Mouse (Mus musculus): ENCODE results near the gene Kcp. TPM values are rescaled to one million over a fixed set of nuclear protein-coding genes. Genes with fewer than 3 reads are reported as not detected.

Gene Kcp
- polyA plus RNA-seq (2014; fragmentation: Illumina TruSeq; extraction: RNeasy Lipid Tissue Mini Kit (QIAGEN cat#74804); ENCODE audit: low read depth, low replicate concordance), result not detected

DNA sequence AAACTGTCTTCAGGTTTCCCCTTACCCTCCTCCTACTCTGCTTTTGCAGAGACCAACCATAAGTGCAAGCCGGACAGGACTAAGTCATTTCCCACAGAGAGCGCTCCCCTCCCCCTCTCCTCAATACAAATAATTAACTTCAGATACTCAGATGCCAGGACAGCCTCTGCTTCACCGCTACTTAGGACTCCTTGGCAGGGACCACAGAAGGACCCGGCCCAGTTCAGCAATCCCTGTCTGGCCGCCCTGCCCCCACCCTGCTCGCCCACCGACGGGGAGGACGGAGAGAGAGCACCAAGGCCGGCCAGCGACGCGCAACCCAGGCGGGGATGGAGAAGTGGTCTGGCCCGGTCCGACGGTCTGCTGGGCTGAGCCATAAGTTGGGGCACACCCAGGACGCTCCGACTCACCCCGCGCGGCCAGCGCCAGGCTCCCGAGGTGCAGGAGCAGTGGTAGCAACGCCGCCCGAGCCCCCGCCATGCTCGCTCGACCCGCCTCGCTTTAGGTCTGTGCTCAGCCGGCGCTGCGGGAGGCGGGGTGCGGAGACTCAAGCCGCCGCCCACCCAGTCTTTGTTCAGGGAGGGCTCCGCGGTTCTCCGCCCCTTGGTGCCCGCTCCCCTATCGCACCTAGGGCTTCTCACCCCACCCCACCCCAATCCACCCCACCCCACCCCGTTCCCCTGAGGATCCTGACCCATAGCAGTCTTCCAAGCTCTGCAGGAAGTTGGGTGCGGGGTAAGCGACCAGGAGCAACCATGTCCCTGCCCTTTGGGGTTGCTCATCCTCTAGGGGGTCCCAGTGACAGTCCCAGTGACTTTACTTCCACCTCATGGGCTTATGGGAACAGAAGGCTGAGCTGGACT lies at the start of gene Kcp:
Gene Kcp (minus strand): TSS at position 506 of the 863 bp plus-strand sequence.

DNA sequence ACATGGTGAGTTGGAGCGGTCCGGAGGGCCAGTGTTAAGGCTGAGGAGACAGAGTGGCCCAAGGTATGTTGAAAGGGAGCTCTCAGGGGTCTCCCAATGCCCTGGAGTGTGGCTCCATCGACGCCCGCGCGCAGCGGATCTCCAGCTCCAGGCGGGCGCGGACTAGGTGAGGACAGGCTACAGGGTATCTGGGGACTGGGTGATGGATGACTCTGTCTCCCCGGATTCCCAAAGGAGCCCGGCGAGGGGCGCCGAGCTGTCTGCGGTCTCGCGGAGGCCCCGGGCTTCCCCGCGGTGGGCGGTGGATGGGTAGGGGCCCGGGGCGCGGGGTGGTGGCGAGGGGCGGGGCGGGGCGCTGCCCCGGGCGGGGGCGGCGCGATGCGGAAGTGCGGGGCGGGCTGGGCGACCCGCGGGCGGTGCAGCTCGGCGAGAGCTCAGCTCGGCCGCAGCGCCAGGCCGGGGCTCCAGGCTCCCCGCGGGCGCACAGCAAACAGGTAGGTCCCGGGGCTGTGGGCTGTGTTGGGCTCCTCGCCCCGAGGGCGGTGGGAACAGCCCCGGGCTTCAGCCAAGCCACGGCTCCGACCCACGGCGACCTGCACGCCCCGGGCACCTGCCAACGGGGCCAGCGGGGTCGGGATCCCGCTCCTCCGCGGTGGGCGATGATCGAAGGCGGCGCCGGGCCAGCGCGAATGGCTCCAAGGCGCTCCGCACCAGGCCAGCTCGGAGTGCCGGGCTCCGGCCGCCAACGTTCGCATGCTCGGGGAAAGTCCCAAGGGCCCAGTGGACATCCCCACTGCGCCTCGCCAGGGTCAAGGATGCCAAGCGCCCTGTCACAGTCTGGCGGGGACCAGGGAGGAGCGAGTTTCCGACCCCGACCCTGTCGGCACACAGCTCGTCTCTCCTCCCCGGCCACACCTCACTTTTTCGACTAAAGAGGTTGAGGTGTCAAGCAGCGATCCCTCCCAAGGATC lies 18.8 kb upstream of the Kcp start, which contains the start of gene Irf5:
Gene Irf5 (plus strand): TSS at position 345 of the 971 bp plus-strand sequence.

DNA sequence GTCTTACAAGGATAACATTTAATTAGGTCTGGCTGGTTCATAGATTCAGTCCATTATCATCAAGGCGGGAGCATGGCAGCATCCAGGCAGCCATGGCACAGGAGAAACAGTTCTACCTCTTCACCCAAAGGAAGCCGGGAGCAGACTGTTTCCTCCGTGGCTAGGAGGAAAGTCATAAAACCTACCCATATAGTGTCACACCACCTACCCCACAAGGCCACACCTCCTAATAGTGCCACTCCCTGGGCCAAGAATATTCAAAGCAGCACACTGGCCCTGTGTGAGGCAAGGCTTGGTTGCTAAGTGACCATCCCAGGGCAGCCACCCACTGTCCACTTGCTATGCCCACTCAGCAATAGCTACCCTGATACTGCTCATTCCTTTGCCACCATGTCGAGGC lies 36.6 kb downstream of the Kcp start, which contains the start of gene Atp6v1fnb:
Gene Atp6v1fnb (plus strand): TSS at position 301 of the 400 bp plus-strand sequence.

DNA sequence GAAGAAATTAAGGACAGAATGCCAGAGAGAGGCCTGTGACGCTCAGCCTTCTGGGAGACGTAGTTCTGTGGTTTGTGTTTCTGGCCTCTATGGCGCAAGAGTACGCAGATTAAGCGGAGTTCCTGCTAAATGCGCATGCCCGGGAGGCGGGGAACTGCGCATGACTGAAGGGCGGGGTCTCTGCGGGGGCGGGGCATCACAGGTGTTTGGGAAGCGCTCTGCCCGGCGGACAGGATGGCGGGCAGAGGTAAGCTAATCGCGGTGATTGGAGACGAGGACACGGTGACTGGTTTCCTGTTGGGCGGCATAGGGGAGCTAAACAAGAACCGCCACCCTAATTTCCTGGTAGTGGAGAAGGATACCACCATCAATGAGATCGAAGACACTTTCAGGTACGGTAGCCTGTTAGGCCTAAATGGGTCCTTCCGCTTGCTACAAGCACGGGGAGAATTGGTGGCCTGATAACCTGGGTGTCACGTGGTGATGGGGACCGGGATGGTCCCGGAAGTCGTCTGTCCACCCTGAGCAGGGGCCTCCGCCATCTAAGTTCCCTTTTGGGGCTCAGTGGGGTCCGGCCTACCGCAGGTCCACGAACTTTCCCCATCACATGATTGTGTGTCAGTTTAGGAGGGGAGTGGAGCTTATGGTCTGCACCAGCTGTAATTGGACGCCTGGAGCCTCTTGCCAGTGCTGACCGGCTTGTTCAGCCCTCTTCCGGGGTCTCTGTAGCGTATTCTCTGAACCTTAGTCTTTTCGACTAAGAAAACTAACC lies 40.0 kb downstream of the Kcp start, which contains the start of gene Atp6v1f:
Gene Atp6v1f (plus strand): TSS at position 136 of the 772 bp plus-strand sequence.

DNA sequence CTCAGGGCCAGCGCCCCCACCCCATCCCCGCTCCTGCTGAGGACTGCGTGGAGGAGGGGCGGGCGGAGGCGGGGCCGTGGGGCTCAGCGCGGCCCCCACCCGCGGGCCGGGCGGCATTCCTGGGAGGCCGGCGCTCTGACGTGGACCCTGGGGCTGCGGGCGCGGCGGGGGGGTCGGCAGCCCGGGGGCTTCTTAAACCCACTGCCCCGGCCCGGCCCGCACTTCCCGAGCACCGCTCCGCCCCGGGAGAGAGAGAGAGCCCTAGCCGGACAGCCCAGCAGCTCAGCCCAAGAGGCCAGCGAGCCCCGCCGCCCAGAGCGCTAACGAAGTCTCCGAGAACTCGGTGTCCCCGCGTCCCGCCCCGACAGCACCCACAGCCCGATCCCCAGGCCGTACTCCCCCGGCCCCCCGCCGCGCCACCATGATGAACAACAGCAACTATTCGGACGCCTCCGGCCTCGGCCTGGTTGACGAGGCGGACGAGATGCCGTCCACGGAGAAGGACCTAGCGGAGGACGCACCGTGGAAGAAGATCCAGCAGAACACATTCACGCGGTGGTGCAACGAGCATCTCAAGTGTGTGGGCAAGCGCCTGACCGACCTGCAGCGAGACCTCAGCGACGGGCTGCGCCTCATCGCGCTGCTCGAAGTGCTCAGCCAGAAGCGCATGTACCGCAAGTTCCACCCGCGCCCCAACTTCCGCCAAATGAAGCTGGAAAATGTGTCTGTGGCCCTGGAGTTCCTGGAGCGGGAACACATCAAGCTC lies 74.5 kb downstream of the Kcp start, which contains the start of gene Flnc:
Gene Flnc (plus strand): TSS at position 219 of the 766 bp plus-strand sequence.

Other genes starting within 250 kb of the Kcp start
- gene Hilpda, start 235.5 kb downstream of the Kcp start, polyA plus RNA-seq (2014; fragmentation: Illumina TruSeq; extraction: RNeasy Lipid Tissue Mini Kit (QIAGEN cat#74804); ENCODE audit: low read depth, low replicate concordance), result 20.7 TPM
- gene Fam71f2, start 228.4 kb downstream of the Kcp start, polyA plus RNA-seq (2014; fragmentation: Illumina TruSeq; extraction: RNeasy Lipid Tissue Mini Kit (QIAGEN cat#74804); ENCODE audit: low read depth, low replicate concordance), result 194 TPM
- gene Fam71f1, start 188.8 kb downstream of the Kcp start, polyA plus RNA-seq (2014; fragmentation: Illumina TruSeq; extraction: RNeasy Lipid Tissue Mini Kit (QIAGEN cat#74804); ENCODE audit: low read depth, low replicate concordance), result 113 TPM
- gene Calu, start 159.9 kb downstream of the Kcp start, polyA plus RNA-seq (2014; fragmentation: Illumina TruSeq; extraction: RNeasy Lipid Tissue Mini Kit (QIAGEN cat#74804); ENCODE audit: low read depth, low replicate concordance), result 59.0 TPM
- gene Opn1sw, start 119.5 kb downstream of the Kcp start, polyA plus RNA-seq (2014; fragmentation: Illumina TruSeq; extraction: RNeasy Lipid Tissue Mini Kit (QIAGEN cat#74804); ENCODE audit: low read depth, low replicate concordance), result not detected
- gene Ccdc136, start 111.6 kb downstream of the Kcp start, polyA plus RNA-seq (2014; fragmentation: Illumina TruSeq; extraction: RNeasy Lipid Tissue Mini Kit (QIAGEN cat#74804); ENCODE audit: low read depth, low replicate concordance), result 542 TPM
- 0.04 TPM for gene Flnc, start 74.7 kb downstream of the Kcp start, polyA plus RNA-seq (2014; fragmentation: Illumina TruSeq; extraction: RNeasy Lipid Tissue Mini Kit (QIAGEN cat#74804); ENCODE audit: low read depth, low replicate concordance)
- 47.0 TPM for gene Atp6v1f, start 40.2 kb downstream of the Kcp start, polyA plus RNA-seq (2014; fragmentation: Illumina TruSeq; extraction: RNeasy Lipid Tissue Mini Kit (QIAGEN cat#74804); ENCODE audit: low read depth, low replicate concordance)
- gene Atp6v1fnb, start 36.5 kb downstream of the Kcp start, polyA plus RNA-seq (2014; fragmentation: Illumina TruSeq; extraction: RNeasy Lipid Tissue Mini Kit (QIAGEN cat#74804); ENCODE audit: low read depth, low replicate concordance), result 1.3 TPM
- gene Irf5, start 18.7 kb upstream of the Kcp start, polyA plus RNA-seq (2014; fragmentation: Illumina TruSeq; extraction: RNeasy Lipid Tissue Mini Kit (QIAGEN cat#74804); ENCODE audit: low read depth, low replicate concordance), result 0.18 TPM
- 50.4 TPM for gene Tnpo3, start 101.9 kb upstream of the Kcp start, polyA plus RNA-seq (2014; fragmentation: Illumina TruSeq; extraction: RNeasy Lipid Tissue Mini Kit (QIAGEN cat#74804); ENCODE audit: low read depth, low replicate concordance)
- gene Tspan33, start 186.3 kb upstream of the Kcp start, polyA plus RNA-seq (2014; fragmentation: Illumina TruSeq; extraction: RNeasy Lipid Tissue Mini Kit (QIAGEN cat#74804); ENCODE audit: low read depth, low replicate concordance), result 1.3 TPM
- 1.0 TPM for gene Smo, start 227.6 kb upstream of the Kcp start, polyA plus RNA-seq (2014; fragmentation: Illumina TruSeq; extraction: RNeasy Lipid Tissue Mini Kit (QIAGEN cat#74804); ENCODE audit: low read depth, low replicate concordance)

Measured in testis, adult 10 weeks (tissue).